Mouse (Mus musculus): ENCODE data around the gene Chaf1a. TPM values are rescaled to one million over a fixed set of nuclear protein-coding genes. Genes with fewer than 3 reads are reported as not detected.

The Chaf1a gene
- total and polyA plus RNA-seq, 2 experiments from 2014 or later, result 4.6 to 5.9 TPM

DNA sequence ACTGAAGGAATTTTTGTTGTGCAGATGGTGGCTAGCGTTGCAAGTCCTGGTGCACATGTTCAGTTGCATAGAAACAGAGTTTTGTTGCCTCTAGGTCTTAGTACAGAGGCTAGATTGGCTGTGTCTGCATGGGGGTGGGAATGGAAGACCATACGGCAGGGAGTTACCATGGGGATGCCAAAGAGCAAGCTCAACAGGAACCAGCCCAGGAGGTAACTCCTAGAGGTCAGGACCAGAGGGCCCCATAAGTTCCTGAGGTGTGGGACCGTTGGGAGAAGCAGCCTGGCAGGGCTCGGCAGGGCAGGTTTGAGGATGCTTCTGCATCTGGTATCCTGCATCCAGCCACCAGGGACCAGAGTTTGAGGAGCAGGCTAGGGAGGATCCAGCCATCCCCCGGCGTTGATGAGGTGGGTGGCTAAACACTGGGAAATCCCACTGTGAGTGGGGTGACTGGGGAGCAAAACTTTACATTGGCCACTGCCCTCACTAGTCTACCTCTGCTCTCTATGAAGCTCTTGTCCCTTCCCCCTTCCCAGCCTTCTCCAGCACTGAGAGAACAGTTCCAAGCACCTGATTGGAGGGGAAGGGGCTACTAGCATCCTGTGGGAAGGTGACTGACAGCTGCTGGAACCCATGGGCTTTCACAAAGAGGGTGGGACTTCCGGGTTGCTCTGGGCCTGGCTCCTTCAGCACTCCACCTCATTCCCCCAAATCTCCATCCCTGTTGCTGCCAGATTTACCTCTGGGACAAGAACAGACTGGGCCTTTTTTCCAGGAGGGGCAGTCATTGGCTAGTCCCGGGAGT is 40.7 kb downstream of the Chaf1a start:
- Histone ChIP-seq H3K9me3 (ENCODE audit: low read length) (no peaks in the 10 kb centered on the region), H3K27ac (ENCODE audit: low read depth, low read length) (0 out of 2 replicates have a peak overlapping the region, but pooled peaks have one; percentile 40), H3K27me3 (ENCODE audit: insufficient read depth, low read length) (no peaks in the 10 kb centered on the region), H3K36me3 (ENCODE audit: insufficient read depth) (peaks cover 18% of the 10 kb centered on the region; the same call in 1 of the 2 replicates), H3K4me3 (ENCODE audit: low read depth, low read length) (peak overlapping the region; percentile 99), H3K9ac (peak overlapping the region; percentile 71), H3K4me2 (ENCODE audit: low read depth) (peak overlapping the region; percentile 96), H3K4me1 (ENCODE audit: insufficient read depth) (peaks cover 11% of the 10 kb centered on the region)
- ATAC-seq (peak; percentile 66), DNase-seq (peak; percentile 81)
- 7% methylated on average over 8 of the region's 8 CpGs for WGBS
- peak; percentile 26 for TF ChIP-seq CTCF (IDR thresholded peaks at IDR 0.05; ENCODE audit: low read depth)

GRCm38 (mm10) chr17:56092312-56092711 is 52.1 kb downstream of the Chaf1a start:
- ATAC-seq (no peak), DNase-seq (no peak)
- H3K27ac ChIP-seq (ENCODE audit: low read depth, low read length), result no peak overlapping the region
- H3K4me2 ChIP-seq (ENCODE audit: low read depth), result no peak overlapping the region
- H3K4me3 ChIP-seq (ENCODE audit: low read depth, low read length), result no peak overlapping the region
- no peak for TF ChIP-seq CTCF (IDR thresholded peaks at IDR 0.05; ENCODE audit: low read depth)
- 79% methylated on average over 1 of the region's 1 CpGs for WGBS
- no peaks in the 10 kb centered on the region for H3K27me3 ChIP-seq (ENCODE audit: insufficient read depth, low read length)
- no peaks in the 10 kb centered on the region for H3K9me3 ChIP-seq (ENCODE audit: low read length)
- peaks cover 39% of the 10 kb centered on the region for H3K36me3 ChIP-seq (ENCODE audit: insufficient read depth)
- H3K9ac ChIP-seq, result no peak overlapping the region
- H3K4me1 ChIP-seq (ENCODE audit: insufficient read depth), result no peaks in the 10 kb centered on the region

- H3K4me2 ChIP-seq (ENCODE audit: low read depth), result no peak overlapping the region
- peaks cover 44% of the 10 kb centered on the region for H3K36me3 ChIP-seq (ENCODE audit: insufficient read depth)
- WGBS, result 95% methylated on average over 1 of the region's 1 CpGs
- no peak overlapping the region for H3K27ac ChIP-seq (ENCODE audit: low read depth, low read length)
- TF ChIP-seq CTCF (IDR thresholded peaks at IDR 0.05; ENCODE audit: low read depth), result no peak
- no peak overlapping the region for H3K4me3 ChIP-seq (ENCODE audit: low read depth, low read length)
- H3K27me3 ChIP-seq (ENCODE audit: insufficient read depth, low read length), result no peaks in the 10 kb centered on the region
- DNase-seq (no peak), ATAC-seq (no peak)
- no peaks in the 10 kb centered on the region for H3K9me3 ChIP-seq (ENCODE audit: low read length)
- no peaks in the 10 kb centered on the region for H3K4me1 ChIP-seq (ENCODE audit: insufficient read depth)
- H3K9ac ChIP-seq, result no peak overlapping the region
These were observed 52.6 kb downstream of the Chaf1a start for GRCm38 (mm10) chr17:56092794-56093193.

- no peak overlapping the region for H3K4me3 ChIP-seq (ENCODE audit: low read depth, low read length)
- DNase-seq (no peak), ATAC-seq (no peak)
- H3K27me3 ChIP-seq (ENCODE audit: insufficient read depth, low read length), result no peaks in the 10 kb centered on the region
- peaks cover 76% of the 10 kb centered on the region for H3K36me3 ChIP-seq (ENCODE audit: insufficient read depth)
- no peak overlapping the region for H3K4me2 ChIP-seq (ENCODE audit: low read depth)
- no peaks in the 10 kb centered on the region for H3K4me1 ChIP-seq (ENCODE audit: insufficient read depth)
- H3K9me3 ChIP-seq (ENCODE audit: low read length), result no peaks in the 10 kb centered on the region
- H3K27ac ChIP-seq (ENCODE audit: low read depth, low read length), result no peak overlapping the region
- 90% methylated on average over 12 of the region's 12 CpGs for WGBS
- no peak overlapping the region for H3K9ac ChIP-seq
- TF ChIP-seq CTCF (IDR thresholded peaks at IDR 0.05; ENCODE audit: low read depth), result no peak
These were observed 56.6 kb downstream of the Chaf1a start for GRCm38 (mm10) chr17:56096883-56097282.

- no peaks in the 10 kb centered on the region for H3K4me1 ChIP-seq (ENCODE audit: insufficient read depth)
- H3K36me3 ChIP-seq (ENCODE audit: insufficient read depth), result peaks cover 81% of the 10 kb centered on the region
- no peak for TF ChIP-seq CTCF (IDR thresholded peaks at IDR 0.05; ENCODE audit: low read depth)
- H3K27me3 ChIP-seq (ENCODE audit: insufficient read depth, low read length), result no peaks in the 10 kb centered on the region
- H3K9me3 ChIP-seq (ENCODE audit: low read length), result no peaks in the 10 kb centered on the region
- 93% methylated on average over 8 of the region's 8 CpGs for WGBS
- no peak overlapping the region for H3K4me2 ChIP-seq (ENCODE audit: low read depth)
- H3K27ac ChIP-seq (ENCODE audit: low read depth, low read length), result no peak overlapping the region
- no peak for DNase-seq
- H3K9ac ChIP-seq, result no peak overlapping the region
- ATAC-seq, result no peak
- no peak overlapping the region for H3K4me3 ChIP-seq (ENCODE audit: low read depth, low read length)
These were observed 57.9 kb downstream of the Chaf1a start for GRCm38 (mm10) chr17:56098180-56098579.

DNA sequence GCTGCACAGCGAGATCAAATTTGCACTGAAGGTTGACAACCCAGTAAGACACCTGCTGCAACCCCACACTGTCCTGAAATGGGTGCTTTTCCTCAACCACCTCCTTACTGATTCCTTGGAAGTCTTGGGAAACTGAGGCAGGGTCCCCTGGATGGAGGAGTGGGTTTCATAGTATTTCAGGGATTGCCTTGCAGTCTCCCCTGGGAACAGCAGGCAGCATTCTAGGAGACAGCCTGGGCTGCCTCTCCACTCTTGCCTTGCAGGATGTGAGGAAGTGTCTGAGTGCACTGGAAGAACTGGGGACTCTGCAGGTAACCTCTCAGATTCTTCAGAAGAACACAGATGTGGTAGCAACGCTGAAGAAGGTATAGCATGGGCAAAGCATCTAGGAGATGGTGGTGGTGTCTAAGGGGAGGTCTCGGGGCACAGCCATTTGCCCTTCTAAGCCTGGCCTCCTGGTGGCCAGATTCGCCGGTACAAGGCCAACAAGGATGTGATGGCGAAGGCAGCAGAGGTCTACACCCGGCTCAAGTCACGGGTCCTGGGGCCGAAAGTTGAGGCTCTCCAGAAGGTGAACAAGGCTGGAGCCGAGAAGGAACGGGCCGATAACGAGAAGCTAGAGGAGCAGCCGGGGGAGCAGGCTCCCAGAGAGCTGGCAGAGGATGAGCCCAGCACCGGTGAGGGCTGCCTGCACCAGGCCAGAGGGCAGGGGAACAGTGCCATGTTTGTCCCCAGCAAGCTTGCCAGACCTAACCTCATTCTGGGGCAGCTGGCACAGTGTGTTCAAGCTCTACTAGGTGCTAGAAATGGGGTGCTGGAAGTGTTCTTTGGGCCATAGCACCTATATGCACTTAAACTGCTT is 58.7 kb downstream of the Chaf1a start:
- 90% methylated on average over 15 of the region's 15 CpGs for WGBS
- Histone ChIP-seq H3K4me1 (ENCODE audit: insufficient read depth) (no peaks in the 10 kb centered on the region), H3K9ac (no peak overlapping the region), H3K9me3 (ENCODE audit: low read length) (no peaks in the 10 kb centered on the region), H3K27ac (ENCODE audit: low read depth, low read length) (no peak overlapping the region), H3K4me2 (ENCODE audit: low read depth) (no peak overlapping the region), H3K27me3 (ENCODE audit: insufficient read depth, low read length) (no peaks in the 10 kb centered on the region), H3K36me3 (ENCODE audit: insufficient read depth) (peaks cover 85% of the 10 kb centered on the region), H3K4me3 (ENCODE audit: low read depth, low read length) (no peak overlapping the region)
- DNase-seq, result no peak
- peak; percentile 14; the same call in 1 of the 2 replicates for TF ChIP-seq CTCF (IDR thresholded peaks at IDR 0.05; ENCODE audit: low read depth)
- no peak for ATAC-seq

DNA sequence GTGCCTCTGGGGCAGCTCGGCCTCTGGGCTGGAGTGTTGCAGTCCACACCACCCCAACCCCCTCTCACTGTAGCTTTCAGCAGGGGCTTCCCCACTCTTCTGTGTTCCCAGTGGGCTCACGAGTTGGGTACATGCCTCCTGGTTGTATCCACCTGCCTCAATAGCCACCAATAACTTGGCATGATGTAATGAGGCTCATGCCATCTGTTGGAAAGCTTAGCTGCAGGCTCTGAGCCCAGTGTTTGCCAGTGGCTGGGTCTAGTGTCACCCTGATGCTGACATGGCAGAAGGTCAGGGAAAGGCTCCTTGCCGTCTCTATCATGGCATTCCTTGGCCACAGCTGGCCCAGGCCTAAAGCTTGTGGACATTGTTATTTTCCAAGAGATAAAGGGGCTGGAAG is 60.6 kb downstream of the Chaf1a start:
- H3K36me3 ChIP-seq (ENCODE audit: insufficient read depth), result peaks cover 81% of the 10 kb centered on the region

More for the DNA sequence above, 60.6 kb downstream of the Chaf1a start:
- 87% methylated on average over 3 of the region's 3 CpGs for WGBS
- no peaks in the 10 kb centered on the region for H3K4me1 ChIP-seq (ENCODE audit: insufficient read depth)
- ATAC-seq, result no peak
- TF ChIP-seq CTCF (IDR thresholded peaks at IDR 0.05; ENCODE audit: low read depth), result no peak
- H3K9me3 ChIP-seq (ENCODE audit: low read length), result no peaks in the 10 kb centered on the region
- no peaks in the 10 kb centered on the region for H3K27me3 ChIP-seq (ENCODE audit: insufficient read depth, low read length)
- DNase-seq, result no peak
- H3K4me2 ChIP-seq (ENCODE audit: low read depth), result no peak overlapping the region
- H3K4me3 ChIP-seq (ENCODE audit: low read depth, low read length), result no peak overlapping the region
- H3K27ac ChIP-seq (ENCODE audit: low read depth, low read length), result no peak overlapping the region
- no peak overlapping the region for H3K9ac ChIP-seq
